Mouse (Mus musculus) heart, postnatal 25 days (tissue): ENCODE results near the gene Txnip. TPM values are rescaled to one million over a fixed set of nuclear protein-coding genes. Genes with fewer than 3 reads are reported as not detected.
A peak's percentile ranks its signal among the peaks of the same experiment; 100 is the strongest.

Source experiments
- DNase-seq: peaks from one replicate; pipeline ENCODE4 v3.0.0; 2022; ENCODE audit warnings: low spot score
- intact Hi-C: fragments of 180-260 bp; cut with DNase I; formaldehyde crosslinking; loops from one replicate; pipeline ENCODE4 v1.15.1; 2025
- total RNA-seq, 2 experiments: library from RNA; stranded (reverse); gene quantifications; 2 replicates each; pipeline ENCODE4 v1.2.3; 2021

The Txnip gene
- total RNA-seq, 2 experiments from 2014 or later: 341 to 607 TPM

DNA sequence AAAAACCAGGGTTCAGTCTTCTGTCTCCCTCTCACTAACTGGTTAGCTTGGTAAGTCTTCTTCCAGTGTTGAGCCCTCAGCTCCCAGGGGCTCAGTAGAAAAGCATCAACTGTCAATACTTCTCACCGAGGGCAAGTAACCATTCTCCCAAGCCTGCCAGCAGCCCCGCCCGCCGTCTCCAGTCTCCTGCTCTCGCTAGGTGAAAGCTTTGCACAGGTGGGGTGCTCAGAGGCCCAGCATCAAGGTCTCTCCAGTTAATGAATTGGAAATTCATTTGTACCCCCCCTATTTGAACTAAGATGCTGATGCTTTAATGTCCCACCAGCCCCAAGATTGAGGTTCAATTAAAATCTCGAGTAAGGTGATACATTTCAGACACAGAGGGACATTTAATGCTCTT, 23.4 kb downstream of the Txnip start:
- no peak for DNase-seq
- intact Hi-C loops: loop anchor here (10.0 kb wide), 1 partner anchor 76 kb away; no protein-coding TSS in a partner anchor

DNA sequence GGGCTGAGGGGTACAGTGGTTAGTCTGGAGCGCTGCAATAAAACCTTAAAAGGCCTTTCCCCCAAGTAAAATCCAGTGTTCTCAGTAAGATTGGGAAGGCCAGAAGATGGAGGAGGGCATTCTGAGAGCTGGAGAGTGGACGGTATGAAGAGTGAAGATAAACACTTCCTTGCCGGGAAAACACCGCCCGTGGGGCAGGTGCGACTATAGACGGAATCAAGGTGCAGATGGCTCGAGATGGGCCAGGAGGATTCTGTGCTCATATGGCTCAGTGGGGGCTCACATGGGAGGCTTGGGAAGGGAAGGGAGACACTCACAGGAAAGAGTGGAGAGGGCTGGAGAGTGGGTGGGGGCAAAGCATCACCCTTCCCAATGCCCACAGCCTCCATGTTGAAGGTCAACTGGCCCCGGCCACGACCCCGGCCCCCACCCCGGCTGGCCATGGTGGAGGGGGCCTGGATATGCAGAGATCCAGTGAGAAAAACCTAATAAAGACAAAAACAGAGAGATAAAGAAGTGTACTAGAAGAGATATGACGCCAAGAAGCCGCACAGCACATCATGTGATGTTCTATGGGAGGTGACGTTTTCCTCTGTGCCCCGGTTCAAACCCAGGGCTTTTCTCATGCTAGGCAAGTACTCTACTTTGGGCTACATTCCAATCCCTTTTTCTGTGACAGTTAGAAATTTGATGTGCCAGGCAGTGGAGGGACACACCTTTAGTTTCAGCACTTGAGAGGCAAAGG, 24.2 kb downstream of the Txnip start:
- intact Hi-C loops: loop anchor here (10.0 kb wide), 1 partner anchor 77 kb away; no protein-coding TSS in a partner anchor
- no peak for DNase-seq

DNA sequence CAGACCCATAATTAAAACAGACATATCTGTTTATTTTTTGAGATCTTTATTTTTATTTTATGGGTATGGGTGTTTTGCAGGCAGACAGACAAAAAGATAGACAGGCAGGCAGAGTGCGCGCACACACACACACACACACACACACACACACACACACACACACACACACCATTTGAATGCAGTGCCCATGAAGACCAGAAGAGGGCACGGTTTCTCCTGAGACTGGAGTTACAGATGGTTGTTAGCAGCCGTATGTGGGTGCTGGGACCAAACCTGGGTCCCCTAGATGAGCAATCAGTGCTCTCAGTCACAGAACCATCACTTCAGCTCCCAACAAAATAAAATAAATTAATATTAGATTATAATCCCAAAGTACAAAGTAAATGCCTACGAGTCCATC, 25.6 kb downstream of the Txnip start:
- DNase-seq: no peak
- intact Hi-C loops: loop anchor here (10.0 kb wide), 1 partner anchor 79 kb away; no protein-coding TSS in a partner anchor

GRCm38 (mm10) chr3:96590657-96591056, 32.9 kb downstream of the Txnip start:
- intact Hi-C loops: no loop called here

DNA sequence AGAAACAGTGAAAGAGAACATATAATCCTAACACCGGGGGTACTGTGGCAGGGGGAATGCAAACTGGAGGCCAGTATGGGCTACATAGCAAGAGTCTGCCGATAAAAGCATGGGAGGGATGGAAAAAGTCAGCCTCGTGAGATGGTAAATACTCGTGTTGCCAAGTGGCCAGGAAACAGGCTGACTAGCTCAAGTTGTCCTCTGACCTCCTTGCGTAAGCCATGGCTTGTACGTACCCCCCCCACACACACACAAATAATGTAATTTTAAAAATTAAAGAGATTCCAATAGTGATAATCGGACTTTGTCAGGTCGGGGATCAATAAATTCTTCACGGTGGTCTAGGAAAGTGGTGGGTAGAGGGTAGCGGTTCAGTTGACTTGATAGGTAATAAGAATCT, 35.6 kb downstream of the Txnip start:
- no peak for DNase-seq
- intact Hi-C loops: no loop called here

More at GRCm38 (mm10) chr3:96590657-96591056, 32.9 kb downstream of the Txnip start:
- DNase-seq: no peak

DNA sequence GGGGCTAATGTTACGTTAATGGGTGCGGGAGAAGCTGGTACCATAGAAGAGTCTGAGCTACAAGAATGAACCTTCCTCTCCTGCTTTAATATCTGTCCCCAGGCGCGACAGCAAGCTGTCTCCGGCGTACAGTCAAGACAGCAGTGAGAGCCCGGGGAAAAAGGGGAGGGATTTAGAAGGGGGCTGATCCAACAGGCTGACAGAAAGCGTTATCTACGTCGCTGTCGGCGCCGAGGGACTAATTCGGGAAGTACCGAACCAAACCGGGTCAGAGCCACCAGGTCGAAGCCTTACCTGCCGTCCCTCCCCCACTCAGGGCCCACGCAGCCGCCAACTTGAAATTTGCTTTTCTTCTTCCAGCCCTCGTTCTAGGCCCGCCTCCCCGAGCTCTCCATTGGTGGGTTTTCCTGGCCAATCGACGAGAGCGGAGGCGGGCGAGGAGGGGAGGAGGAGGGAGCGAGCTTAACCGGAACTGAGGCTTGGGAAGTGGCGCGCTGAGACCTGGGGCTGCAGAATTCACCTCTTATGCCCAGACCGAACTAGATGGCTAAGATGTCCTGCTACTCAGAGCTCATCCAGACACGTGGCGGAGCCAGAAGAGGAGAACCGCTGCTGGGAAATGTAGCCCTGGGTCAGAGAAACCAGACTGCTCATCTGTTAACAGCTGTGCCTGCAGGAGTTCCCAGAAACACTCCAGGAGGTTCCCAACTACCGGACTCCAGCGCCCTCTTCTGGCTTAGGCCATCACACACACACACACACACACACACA, 36.2 kb downstream of the Txnip start, which contains the start of gene Polr3gl:
Gene Polr3gl, minus strand, starts transcription at position 392 of the 771 bp plus-strand sequence.
- intact Hi-C loops: no loop called here
- DNase-seq: peak; percentile 92

DNA sequence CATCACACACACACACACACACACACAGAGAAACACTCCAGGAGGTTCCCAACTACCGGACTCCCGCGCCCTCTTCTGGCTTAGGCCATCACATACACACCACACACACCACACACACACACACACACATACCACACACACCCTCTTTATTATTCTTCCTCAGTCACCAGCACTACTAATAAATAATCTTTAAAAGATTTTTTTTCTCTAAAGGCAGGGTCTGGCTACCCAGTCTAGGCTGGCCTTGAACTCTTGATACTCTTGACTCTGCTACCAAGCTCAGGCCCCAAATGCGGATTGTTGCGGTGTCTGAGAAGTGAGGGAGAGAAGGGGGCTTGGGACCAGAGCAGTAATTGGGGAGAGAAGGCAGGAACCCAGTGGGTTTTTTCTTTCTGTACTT, 37.1 kb downstream of the Txnip start:
- intact Hi-C loops: no loop called here
- DNase-seq: no peak

DNA sequence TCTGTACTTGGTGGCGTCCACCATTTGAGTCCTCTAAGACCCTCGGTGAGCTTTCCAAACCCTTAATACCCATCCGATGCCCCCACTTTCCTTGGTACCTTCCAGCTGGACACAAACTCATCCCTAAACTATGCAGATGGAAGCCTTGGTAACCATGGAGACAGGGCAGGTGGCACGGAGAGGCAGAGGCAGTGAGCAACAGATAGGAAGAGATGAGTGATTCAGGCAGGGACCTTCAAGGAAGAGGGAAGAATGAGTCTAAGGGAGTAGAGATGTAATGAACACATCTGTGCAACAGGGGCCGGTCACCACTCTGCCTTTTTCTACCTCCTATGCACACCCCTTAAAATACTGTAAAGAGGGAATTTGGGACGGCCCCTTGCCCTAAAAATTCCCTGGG, 37.9 kb downstream of the Txnip start:
- no peak for DNase-seq
- intact Hi-C loops: no loop called here

DNA sequence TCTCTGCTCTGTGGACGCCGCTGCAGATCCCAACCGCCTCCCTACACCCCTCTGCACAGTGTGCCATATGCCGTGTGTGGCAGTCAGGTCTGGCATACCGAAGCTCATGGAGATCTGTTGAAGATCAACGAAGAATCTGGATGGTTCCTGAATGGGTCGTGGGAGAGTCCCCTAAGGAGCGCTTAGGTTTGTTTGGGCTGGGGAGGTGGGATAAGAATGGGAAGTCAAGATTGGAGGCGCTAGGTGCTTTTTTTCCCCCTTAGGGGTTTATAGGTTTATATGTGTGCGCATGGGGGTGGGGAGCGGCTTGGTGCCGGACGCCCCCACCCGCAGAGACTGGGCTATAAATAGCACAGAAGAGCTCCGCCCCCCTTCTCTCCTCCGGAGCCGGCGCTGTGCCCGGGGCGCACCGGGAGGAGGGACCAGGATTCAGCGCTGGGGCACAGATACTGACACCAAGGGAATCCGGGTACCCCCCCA, 38.5 kb downstream of the Txnip start, which contains the start of gene Ankrd34a:
Gene Ankrd34a, plus strand, starts transcription at position 409 of the 480 bp plus-strand sequence.
- intact Hi-C loops: no loop called here
- peak; percentile 27 for DNase-seq

DNA sequence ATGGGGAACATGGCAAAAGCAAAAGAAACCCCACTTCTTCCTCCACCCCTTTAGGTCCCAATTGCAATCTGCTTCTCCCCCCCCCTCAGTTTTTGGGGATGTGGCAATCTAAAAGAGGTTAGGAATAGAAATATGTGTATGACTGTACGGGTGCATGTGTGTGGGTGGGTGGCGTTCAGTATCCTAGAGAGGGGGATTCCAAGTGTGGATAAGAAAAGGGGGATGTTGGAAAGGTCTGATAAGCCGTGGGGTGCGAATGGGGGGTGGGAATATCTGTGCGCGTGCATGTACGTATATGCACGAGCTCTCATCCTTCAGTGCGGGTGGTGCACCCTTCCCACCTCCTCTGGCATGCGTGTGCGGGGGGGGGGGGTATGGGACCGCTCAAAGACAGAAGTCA, 39.1 kb downstream of the Txnip start:
- intact Hi-C loops: no loop called here
- DNase-seq: no peak

DNA sequence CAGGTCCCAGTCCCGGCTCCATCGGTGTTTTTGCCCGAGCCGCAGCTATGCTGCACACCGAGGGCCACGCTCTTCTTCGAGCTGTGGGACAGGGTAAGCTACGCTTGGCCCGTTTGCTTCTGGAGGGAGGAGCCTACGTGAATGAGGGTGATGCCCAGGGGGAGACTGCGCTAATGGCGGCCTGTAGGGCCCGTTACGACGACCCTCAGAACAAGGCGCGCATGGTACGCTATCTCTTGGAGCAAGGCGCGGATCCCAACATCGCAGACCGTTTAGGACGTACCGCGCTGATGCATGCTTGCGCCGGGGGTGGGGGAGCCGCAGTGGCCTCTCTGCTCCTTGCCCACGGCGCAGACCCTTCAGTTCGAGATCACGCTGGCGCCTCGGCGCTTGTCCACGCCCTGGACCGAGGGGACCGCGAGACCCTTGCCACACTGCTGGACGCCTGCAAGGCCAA, 39.7 kb downstream of the Txnip start:
- intact Hi-C loops: no loop called here

DNA sequence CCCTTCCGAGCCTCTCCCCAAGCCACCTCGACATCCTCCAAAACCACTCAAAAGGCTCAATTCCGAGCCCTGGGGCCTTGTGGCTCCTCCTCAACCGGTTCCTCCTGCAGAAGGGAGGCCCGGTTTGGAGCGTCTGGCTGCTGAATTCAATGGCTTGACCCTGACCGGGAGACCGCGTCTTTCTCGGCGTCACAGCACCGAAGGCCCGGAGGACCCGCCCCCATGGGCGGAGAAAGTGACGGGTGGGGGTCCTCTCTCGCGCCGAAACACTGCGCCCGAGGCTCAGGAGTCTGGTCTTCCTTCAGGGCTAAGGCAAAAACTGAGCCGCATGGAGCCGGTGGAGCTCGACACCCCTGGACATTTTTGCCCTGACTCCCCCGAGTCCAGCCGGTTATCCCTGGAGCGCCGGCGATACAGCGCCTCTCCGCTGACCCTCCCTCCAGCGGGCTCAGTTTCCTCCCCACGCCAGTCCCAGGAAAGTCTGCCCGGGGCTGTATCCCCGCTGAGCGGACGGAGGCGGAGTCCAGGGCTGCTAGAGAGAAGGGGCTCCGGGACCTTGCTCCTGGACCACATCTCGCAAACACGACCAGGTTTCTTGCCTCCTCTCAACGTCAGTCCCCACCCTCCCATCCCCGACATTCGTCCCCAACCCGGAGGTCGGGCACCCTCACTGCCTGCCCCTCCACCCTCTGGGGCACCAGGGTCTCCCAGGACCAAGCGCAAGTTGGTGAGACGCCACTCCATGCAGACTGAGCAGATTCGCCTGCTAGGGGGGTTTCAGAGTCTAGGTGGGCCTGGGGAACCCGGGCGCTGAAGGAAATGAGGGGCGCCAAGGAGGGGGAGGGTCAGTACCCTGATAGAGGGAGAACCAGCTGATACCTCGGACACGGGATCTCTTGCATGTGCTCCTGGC, 40.7 kb downstream of the Txnip start:
- intact Hi-C loops: no loop called here

More for the DNA sequence above, 39.7 kb downstream of the Txnip start:
- DNase-seq: no peak

DNA sequence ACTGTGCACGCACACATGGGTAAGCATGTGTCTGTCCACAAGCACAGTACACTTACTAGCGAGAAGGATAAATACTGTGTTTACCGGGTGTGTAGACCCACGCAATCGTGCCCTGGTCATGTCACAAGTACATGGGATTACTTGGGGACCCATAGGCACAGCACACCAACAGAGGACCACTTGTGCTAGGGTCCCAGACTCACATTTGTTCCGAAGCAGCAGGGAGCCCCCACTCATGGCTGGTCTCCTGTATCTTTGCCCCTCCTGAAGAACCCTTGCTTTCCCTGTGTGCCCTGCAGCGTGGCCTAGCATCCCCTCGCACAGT, 41.3 kb downstream of the Txnip start:
- intact Hi-C loops: no loop called here
- DNase-seq: no peak

More for the DNA sequence above, 40.7 kb downstream of the Txnip start:
- peak; percentile 73 for DNase-seq

DNA sequence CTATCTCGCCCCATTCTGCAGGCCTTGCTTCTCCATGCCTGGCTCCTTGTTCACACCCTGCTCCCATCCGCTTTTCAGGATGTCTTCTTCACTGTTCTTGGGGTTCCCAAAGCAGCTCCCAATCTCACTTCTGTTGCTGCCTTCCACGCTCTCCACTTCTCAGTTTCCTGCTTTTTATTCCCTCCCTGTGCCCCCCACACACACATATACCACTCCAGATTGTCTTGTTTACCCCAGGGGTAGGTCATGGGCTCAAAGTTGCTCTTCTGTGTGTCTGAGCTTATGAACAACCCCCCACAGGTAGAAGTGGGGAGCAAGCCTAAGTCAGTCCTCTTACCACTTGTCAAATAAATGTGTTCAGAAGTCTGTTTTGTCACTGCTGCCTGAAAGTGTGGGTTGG, 41.7 kb downstream of the Txnip start:
- intact Hi-C loops: no loop called here
- DNase-seq: no peak

GRCm38 (mm10) chr3:96600639-96601250, 43.0 kb downstream of the Txnip start, which contains the start of gene Lix1l:
Gene Lix1l, plus strand, starts transcription at chr3:96601149.
- peak; percentile 95 for DNase-seq
- intact Hi-C loops: no loop called here

- intact Hi-C loops: no loop called here
- peak; percentile 76 for DNase-seq
These were observed 43.6 kb downstream of the Txnip start for GRCm38 (mm10) chr3:96601251-96601787.

- no peak for DNase-seq
- intact Hi-C loops: loop anchor here (2.0 kb wide), 1 partner anchor 27 kb away; the partner anchor contains the start of gene Rbm8a
These were observed 44.4 kb downstream of the Txnip start for GRCm38 (mm10) chr3:96601941-96602703.

GRCm38 (mm10) chr3:96602704-96603084, 44.9 kb downstream of the Txnip start:
- DNase-seq: no peak
- intact Hi-C loops: loop anchor here (2.0 kb wide), 1 partner anchor 26 kb away; the partner anchor contains the start of gene Rbm8a
